Mouse (Mus musculus) limb, embryonic 11.5 days (tissue): ENCODE data around the gene U90926. TPM values are rescaled to one million over a fixed set of nuclear protein-coding genes. Genes with fewer than 3 reads are reported as not detected.

ENCODE experiments used
- ATAC-seq: fragments of 200-750 bp; cut with Nextera tagmentation; 2 replicates; pipeline ENCODE4 v1.8.0; 2017; ENCODE audit warnings: low read depth; ENCODE audit not compliant: insufficient number of reproducible peaks, low FRiP score, low TSS enrichment
- DNase-seq: peaks from one replicate; pipeline ENCODE4 v3.0.0-alpha.2; 2015; ENCODE audit warnings: low spot score
- H3K27ac ChIP-seq: fragments of 300-500 bp; sonication (generic); replicated peaks from 2 replicates; pipeline ENCODE4 v1.5.1; 2014; ENCODE audit warnings: low read depth, mild to moderate bottlenecking, low read length
- H3K27me3 ChIP-seq: fragments of 300-500 bp; sonication (generic); 2 replicates; pipeline ENCODE4 v1.6.1; 2014; ENCODE audit warnings: mild to moderate bottlenecking, low read length, mixed read lengths; ENCODE audit not compliant: control insufficient read depth, insufficient read depth
- H3K36me3 ChIP-seq: fragments of 300-500 bp; sonication (generic); 2 replicates; pipeline ENCODE4 v1.6.1; 2014; ENCODE audit warnings: mild to moderate bottlenecking, low read length, moderate library complexity, mixed read lengths; ENCODE audit not compliant: control insufficient read depth, insufficient read depth
- H3K4me1 ChIP-seq: fragments of 300-500 bp; sonication (generic); 2 replicates; pipeline ENCODE4 v1.6.1; 2014; ENCODE audit warnings: low read length, mixed read lengths; ENCODE audit not compliant: control insufficient read depth, insufficient read depth
- H3K4me2 ChIP-seq: fragments of 300-500 bp; sonication (generic); 2 replicates; pipeline ENCODE4 v1.6.1; 2014; ENCODE audit warnings: low read depth, mild to moderate bottlenecking, moderate library complexity; ENCODE audit not compliant: severe bottlenecking
- H3K4me3 ChIP-seq: fragments of 300-500 bp; sonication (generic); 2 replicates; pipeline ENCODE4 v1.5.1; 2014; ENCODE audit warnings: low read depth, low read length
- H3K9ac ChIP-seq: fragments of 300-500 bp; sonication (generic); 2 replicates; pipeline ENCODE4 v1.6.1; 2014; ENCODE audit warnings: mild to moderate bottlenecking, low read length
- H3K9me3 ChIP-seq: fragments of 300-500 bp; sonication (generic); 2 replicates; pipeline ENCODE4 v1.6.1; 2016; ENCODE audit warnings: low read length; ENCODE audit not compliant: control insufficient read depth
- WGBS: fragments of 180-500 bp; shearing (Covaris S2); extraction: QIAGEN DNeasy Blood & Tissue Kit; methylation state at CpG from one replicate; pipeline ENCODE4 v1.1.7; 2014; 5-methylcytosine and 5-hydroxymethylcytosine counted together
- polyA plus RNA-seq: library from polyadenylated mRNA; unstranded; fragments of >200 nt; fragmentation: Nextera tagmentation; extraction: Ambion mirVana; gene quantifications from 2 replicates; pipeline ENCODE4 v1.2.1, GENCODE M21; 2014

The U90926 gene
- polyA plus RNA-seq, 1 experiment from 2014 or later = not detected

GRCm38 (mm10) chr5:92245483-92245882 lies 30.3 kb upstream of the U90926 start:
- DNase-seq (no peak), ATAC-seq (no peak)
- Histone ChIP-seq H3K9me3 (no peaks in the 10 kb centered on the region), H3K4me2 (no peak overlapping the region), H3K9ac (no peak overlapping the region), H3K27me3 (no peaks in the 10 kb centered on the region), H3K4me3 (no peak overlapping the region), H3K27ac (no peak overlapping the region), H3K36me3 (no peaks in the 10 kb centered on the region), H3K4me1 (no peaks in the 10 kb centered on the region)
- WGBS = 92% methylated on average over 9 of the region's 9 CpGs

GRCm38 (mm10) chr5:92244900-92245299 lies 29.7 kb upstream of the U90926 start:
- H3K4me1 ChIP-seq = no peaks in the 10 kb centered on the region
- H3K27ac ChIP-seq = no peak overlapping the region
- WGBS = 96% methylated on average over 2 of the region's 2 CpGs
- ATAC-seq (no peak), DNase-seq (no peak)
- H3K9me3 ChIP-seq = no peaks in the 10 kb centered on the region
- no peaks in the 10 kb centered on the region for H3K27me3 ChIP-seq
- H3K4me2 ChIP-seq = no peak overlapping the region
- no peak overlapping the region for H3K4me3 ChIP-seq
- no peak overlapping the region for H3K9ac ChIP-seq
- H3K36me3 ChIP-seq = no peaks in the 10 kb centered on the region

- Histone ChIP-seq H3K9ac (no peak overlapping the region), H3K27me3 (no peaks in the 10 kb centered on the region), H3K9me3 (no peaks in the 10 kb centered on the region), H3K36me3 (no peaks in the 10 kb centered on the region), H3K27ac (no peak overlapping the region), H3K4me1 (no peaks in the 10 kb centered on the region), H3K4me3 (no peak overlapping the region), H3K4me2 (no peak overlapping the region)
- WGBS = 92% methylated on average over 12 of the region's 12 CpGs
- ATAC-seq (no peak), DNase-seq (no peak)
These were observed 25.6 kb upstream of the U90926 start for GRCm38 (mm10) chr5:92240769-92241168.

GRCm38 (mm10) chr5:92239333-92240232 lies 24.4 kb upstream of the U90926 start:
- ATAC-seq (no peak), DNase-seq (peak; percentile 79)
- Histone ChIP-seq H3K4me2 (no peak overlapping the region), H3K4me1 (no peaks in the 10 kb centered on the region), H3K9ac (no peak overlapping the region), H3K4me3 (no peak overlapping the region), H3K27me3 (no peaks in the 10 kb centered on the region), H3K36me3 (no peaks in the 10 kb centered on the region), H3K9me3 (no peaks in the 10 kb centered on the region), H3K27ac (no peak overlapping the region)
- WGBS = 52% methylated on average over 29 of the region's 29 CpGs

DNA sequence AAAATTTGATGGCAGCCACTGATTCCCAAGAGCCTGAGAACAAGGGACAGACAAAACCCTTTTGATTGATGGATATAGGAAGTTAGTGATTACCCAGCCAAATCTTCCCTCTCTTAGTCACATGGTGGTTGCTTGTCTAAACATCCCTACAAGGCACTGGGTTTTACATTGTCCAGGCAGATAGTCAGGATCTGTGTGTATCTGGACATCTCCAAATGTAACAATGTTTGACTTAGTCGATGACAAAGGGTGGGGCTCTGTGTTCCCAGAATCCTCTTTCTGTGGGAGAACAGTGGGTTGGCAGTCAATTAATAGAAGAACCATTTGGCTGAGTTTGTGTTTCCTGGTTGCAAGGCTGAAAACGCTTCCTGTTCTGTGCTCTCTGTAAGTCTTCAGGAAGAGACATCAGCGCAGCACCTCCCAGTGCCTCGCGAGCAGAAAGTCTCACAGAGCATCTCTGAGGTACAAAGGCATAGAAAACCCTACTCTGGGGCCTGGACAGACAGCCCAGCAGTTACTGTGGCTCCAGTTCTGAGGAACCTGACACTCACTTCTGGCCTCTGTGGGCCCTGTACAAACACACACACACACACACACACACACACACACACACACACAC lies 19.8 kb upstream of the U90926 start:
- WGBS = 62% methylated on average over 5 of the region's 5 CpGs
- no peak overlapping the region for H3K4me3 ChIP-seq
- no peak for DNase-seq
- no peak overlapping the region for H3K27ac ChIP-seq
- no peaks in the 10 kb centered on the region for H3K27me3 ChIP-seq
- no peaks in the 10 kb centered on the region for H3K9me3 ChIP-seq
- H3K4me1 ChIP-seq = no peaks in the 10 kb centered on the region
- H3K36me3 ChIP-seq = no peaks in the 10 kb centered on the region
- H3K9ac ChIP-seq = no peak overlapping the region
- H3K4me2 ChIP-seq = no peak overlapping the region
- no peak for ATAC-seq

DNA sequence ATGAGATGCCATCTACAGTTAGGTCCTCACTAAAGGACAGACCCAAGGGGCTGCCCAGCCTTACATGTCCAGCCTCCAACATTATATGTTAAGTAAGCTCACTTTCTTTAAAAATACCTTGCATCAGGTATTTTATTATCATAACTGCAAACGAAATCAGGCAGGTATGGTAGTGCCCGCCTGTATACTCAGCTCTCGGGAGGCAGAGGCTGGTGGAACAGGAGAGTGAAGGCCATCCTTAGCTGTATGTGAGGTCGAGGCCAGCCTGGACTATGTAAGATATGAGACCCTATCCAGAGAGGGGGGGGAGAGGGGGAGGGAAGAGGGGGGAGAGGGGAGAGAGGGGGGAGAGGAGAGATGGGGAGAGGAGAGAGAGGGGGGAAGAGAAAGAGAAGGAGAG lies 18.2 kb upstream of the U90926 start:
- DNase-seq (no peak), ATAC-seq (no peak)
- Histone ChIP-seq H3K9ac (no peak overlapping the region), H3K4me3 (no peak overlapping the region), H3K27me3 (no peaks in the 10 kb centered on the region), H3K4me1 (no peaks in the 10 kb centered on the region), H3K9me3 (no peaks in the 10 kb centered on the region), H3K27ac (no peak overlapping the region), H3K4me2 (no peak overlapping the region), H3K36me3 (no peaks in the 10 kb centered on the region)
- 94% methylated on average over 4 of the region's 4 CpGs for WGBS

DNA sequence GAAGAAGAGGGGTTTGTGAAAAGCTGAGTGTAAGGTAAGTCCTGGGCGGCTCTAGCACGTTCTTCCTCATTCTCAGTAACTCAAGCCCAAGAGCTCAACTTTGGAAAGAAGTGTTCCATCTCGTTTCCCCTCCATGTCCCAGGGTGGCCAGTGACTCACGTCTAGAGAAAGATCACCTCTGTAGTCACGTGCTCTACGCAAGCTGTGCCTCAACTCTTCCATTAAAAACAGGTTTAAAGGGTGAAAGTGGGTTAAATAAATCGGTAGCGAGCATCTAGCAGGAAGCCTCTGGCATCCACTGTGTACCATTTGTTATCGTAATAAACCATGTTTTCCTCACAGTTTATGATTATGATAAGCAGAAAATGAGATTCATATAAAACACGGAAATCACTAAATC lies 16.6 kb upstream of the U90926 start:
- DNase-seq (no peak), ATAC-seq (no peak)
- no peak overlapping the region for H3K27ac ChIP-seq
- no peak overlapping the region for H3K4me2 ChIP-seq
- H3K36me3 ChIP-seq = no peaks in the 10 kb centered on the region
- WGBS = 81% methylated on average over 10 of the region's 10 CpGs
- no peaks in the 10 kb centered on the region for H3K4me1 ChIP-seq
- no peak overlapping the region for H3K9ac ChIP-seq
- H3K4me3 ChIP-seq = no peak overlapping the region
- H3K9me3 ChIP-seq = no peaks in the 10 kb centered on the region
- H3K27me3 ChIP-seq = no peaks in the 10 kb centered on the region

DNA sequence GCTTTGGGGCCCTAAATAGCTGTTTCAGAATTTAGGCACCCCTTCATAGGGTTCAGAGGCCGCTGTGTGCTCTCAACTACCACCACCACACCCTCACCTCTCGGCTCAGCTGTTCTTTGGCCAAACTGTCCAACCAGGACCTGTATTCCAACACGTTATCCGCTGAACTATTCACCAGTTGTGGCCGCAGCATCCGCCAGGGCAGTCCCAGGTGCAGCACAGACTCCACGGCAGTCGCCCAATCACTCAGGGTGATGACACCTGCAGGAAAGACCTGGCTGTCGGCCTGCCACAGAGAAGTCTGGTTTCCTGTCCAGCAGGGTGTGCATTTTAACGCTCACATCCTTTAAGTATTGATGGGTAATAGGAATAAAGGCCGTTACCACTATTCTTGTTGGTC lies 15.1 kb upstream of the U90926 start:
- DNase-seq = no peak
- no peaks in the 10 kb centered on the region for H3K9me3 ChIP-seq
- no peak for ATAC-seq
- H3K27ac ChIP-seq = no peak overlapping the region
- H3K27me3 ChIP-seq = no peaks in the 10 kb centered on the region
- 87% methylated on average over 11 of the region's 11 CpGs for WGBS
- no peak overlapping the region for H3K9ac ChIP-seq
- H3K4me1 ChIP-seq = no peaks in the 10 kb centered on the region
- H3K4me2 ChIP-seq = no peak overlapping the region
- no peak overlapping the region for H3K4me3 ChIP-seq
- no peaks in the 10 kb centered on the region for H3K36me3 ChIP-seq
